Mouse (Mus musculus): Measurements from ENCODE around the gene Rpl15.

- TF ChIP-seq POLR2A (IDR thresholded peaks at IDR 0.05; ENCODE audit: low read depth, low read length) (no peak), CTCF (conservative IDR thresholded peaks at IDR 0.05 in 1 of 2, IDR thresholded peaks at IDR 0.05 in 1 of 2; ENCODE audit: low read depth in 2 of 2, low read length in 2 of 2) (peak; percentile 35 to 79; a peak in 3 of 4 replicates), POLR2AphosphoS2 (IDR thresholded peaks at IDR 0.05; ENCODE audit: low read depth, low read length) (no peak), USF2 (conservative IDR thresholded peaks at IDR 0.05; ENCODE audit: low read depth, low read length) (no peak), PAX5 (IDR thresholded peaks at IDR 0.05; ENCODE audit: low read length) (no peak), EP300 (IDR thresholded peaks at IDR 0.05; ENCODE audit: low read length) (no peak), NRF1 (IDR thresholded peaks at IDR 0.05; ENCODE audit: low read depth, low read length) (no peak)
These were observed 13.4 kb upstream of the Rpl15 start for GRCm38 (mm10) chr14:18284581-18284980.

Measured in CH12.LX (cell line).